Mouse (Mus musculus) cortical plate, adult 2 months (tissue): ENCODE data around the gene D630003M21Rik. TPM values are rescaled to one million over a fixed set of nuclear protein-coding genes. Genes with fewer than 3 reads are reported as not detected.

Experiments
- H3K27ac ChIP-seq: fragments of 200-500 bp; 2 replicates; pipeline ENCODE4 v1.5.1; 2012; ENCODE audit warnings: low read length, control low read depth, inconsistent platforms; ENCODE audit not compliant: insufficient read depth
- H3K4me1 ChIP-seq: fragments of 200-500 bp; 2 replicates; pipeline ENCODE4 v1.6.1; 2011; ENCODE audit warnings: low read length; ENCODE audit not compliant: control insufficient read depth, insufficient read depth
- H3K4me3 ChIP-seq: fragments of 200-500 bp; 2 replicates; pipeline ENCODE4 v1.5.1; 2011; ENCODE audit warnings: mild to moderate bottlenecking, low read length, control low read depth; ENCODE audit not compliant: insufficient read depth
- CTCF ChIP-seq: fragments of 200-500 bp; IDR thresholded peaks from 2 replicates; pipeline ENCODE4 v1.5.1; 2011; ENCODE audit warnings: mild to moderate bottlenecking, control low read depth, low read length; ENCODE audit not compliant: insufficient read depth; ENCODE audit errors: extremely low read depth
- POLR2A ChIP-seq: fragments of 200-500 bp; IDR thresholded peaks from 2 replicates; pipeline ENCODE4 v1.6.1; 2011; ENCODE audit warnings: mild to moderate bottlenecking, low read length, control low read depth; ENCODE audit not compliant: insufficient read depth; ENCODE audit errors: extremely low read depth
- polyA plus RNA-seq: library from polyadenylated mRNA; depleted of rRNA; stranded (reverse); fragments of >200 nt; gene quantifications from 2 replicates; pipeline ENCODE4 v1.2.3, GENCODE M21; 2012

The D630003M21Rik gene
- polyA plus RNA-seq, 1 experiment = 3.9 TPM

DNA sequence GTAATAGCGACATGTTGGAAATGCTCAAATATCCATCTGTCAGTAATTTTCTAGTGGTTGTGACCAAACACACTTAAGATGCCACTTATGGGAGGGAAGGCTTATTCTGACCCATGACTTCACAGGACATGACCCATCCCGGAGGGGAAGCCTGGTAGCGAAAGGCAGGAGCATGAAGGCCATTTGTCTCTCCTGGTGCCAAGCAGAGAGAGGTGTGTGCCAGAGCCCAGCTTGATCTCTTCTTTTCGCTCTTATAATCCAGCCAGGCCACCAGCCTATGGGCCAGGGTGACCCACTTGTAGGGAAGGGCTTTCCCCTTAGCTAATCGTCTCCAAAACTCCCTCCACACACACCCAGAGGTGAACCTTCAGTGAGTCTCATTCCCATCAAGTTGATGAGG, 9.1 kb upstream of the D630003M21Rik start:
- Histone ChIP-seq H3K27ac (no peak overlapping the region), H3K4me3 (no peak overlapping the region)
- TF ChIP-seq CTCF (no peak), POLR2A (no peak)

DNA sequence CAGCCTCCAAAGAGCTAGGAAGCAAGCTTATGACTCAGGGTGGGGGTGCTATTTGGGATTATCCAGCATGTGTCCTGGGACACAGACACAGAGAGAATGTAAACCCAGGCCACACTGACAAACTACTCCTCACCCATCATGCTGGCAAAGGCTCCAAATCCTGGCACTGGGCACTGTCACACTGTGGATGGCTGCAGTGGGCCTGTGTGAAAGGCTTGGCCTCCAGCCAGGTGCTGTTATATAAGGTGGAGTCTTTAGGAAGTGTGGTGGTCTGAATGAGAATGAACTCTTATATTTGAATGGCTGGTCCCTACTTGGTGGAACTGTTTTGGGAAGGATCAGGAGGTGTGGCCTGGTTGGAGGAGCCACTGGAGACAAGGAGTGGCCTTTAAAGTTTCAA, 7.7 kb upstream of the D630003M21Rik start:
- TF ChIP-seq CTCF (no peak), POLR2A (no peak)
- Histone ChIP-seq H3K27ac (no peak overlapping the region), H3K4me1 (no peaks in the 10 kb centered on the region), H3K4me3 (no peak overlapping the region)

More for the DNA sequence above, 9.1 kb upstream of the D630003M21Rik start:
- peaks cover 2% of the 10 kb centered on the region; the same call in 1 of the 2 replicates for H3K4me1 ChIP-seq

- Histone ChIP-seq H3K4me3 (no peak overlapping the region), H3K27ac (no peak overlapping the region), H3K4me1 (no peaks in the 10 kb centered on the region)
- TF ChIP-seq CTCF (no peak), POLR2A (no peak)
Observed at GRCm38 (mm10) chr2:158233106-158233505, 4.1 kb upstream of the D630003M21Rik start.

- Histone ChIP-seq H3K4me1 (no peaks in the 10 kb centered on the region), H3K27ac (no peak overlapping the region)
- TF ChIP-seq CTCF (no peak), POLR2A (no peak)
Observed at GRCm38 (mm10) chr2:158232414-158232813, 3.4 kb upstream of the D630003M21Rik start.

DNA sequence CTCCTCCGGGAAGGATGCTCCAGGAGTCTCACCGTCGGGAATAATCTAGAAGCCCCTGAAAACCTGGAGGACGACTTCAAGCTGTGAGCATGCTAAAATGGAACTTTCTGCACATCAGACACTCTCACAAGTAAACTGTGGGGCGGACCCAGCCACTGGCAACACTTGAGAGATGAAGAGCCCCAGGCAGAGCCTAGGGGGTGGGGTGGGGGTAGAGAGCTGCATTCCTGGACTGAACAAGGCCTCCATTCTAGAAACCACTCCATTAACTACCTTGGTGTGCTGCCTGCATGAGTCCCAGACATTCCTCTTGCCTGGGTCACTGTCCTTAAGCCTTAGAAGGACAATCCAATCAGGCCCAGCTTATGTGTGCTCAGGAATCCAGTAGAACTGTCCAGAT, 2.0 kb upstream of the D630003M21Rik start:
- H3K4me1 ChIP-seq = no peaks in the 10 kb centered on the region
- H3K27ac ChIP-seq = no peak overlapping the region
- no peak overlapping the region for H3K4me3 ChIP-seq
- no peak for TF ChIP-seq POLR2A
- TF ChIP-seq CTCF = no peak

More at GRCm38 (mm10) chr2:158232414-158232813, 3.4 kb upstream of the D630003M21Rik start:
- no peak overlapping the region for H3K4me3 ChIP-seq

DNA sequence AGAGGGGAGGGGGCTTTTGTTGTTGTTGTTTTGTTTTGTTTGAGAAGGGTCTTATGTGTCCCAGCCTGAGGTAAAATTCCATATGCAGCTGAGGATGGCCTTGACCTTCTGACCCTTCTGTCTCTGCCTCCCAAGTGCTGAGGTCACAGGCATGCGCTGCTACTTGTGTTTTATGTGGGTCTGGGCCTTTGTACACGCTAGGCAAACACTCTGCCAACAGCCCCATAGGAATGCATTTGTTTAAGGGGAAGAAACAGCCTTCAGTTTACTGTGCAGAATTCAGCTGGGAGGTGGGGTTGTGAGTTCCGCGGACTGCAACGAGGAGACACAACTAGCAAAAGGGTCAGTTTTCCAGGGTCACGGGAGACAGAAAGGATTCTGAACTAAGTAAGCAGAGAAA, 1.6 kb upstream of the D630003M21Rik start:
- H3K4me3 ChIP-seq = no peak overlapping the region
- no peak for TF ChIP-seq POLR2A
- no peak for TF ChIP-seq CTCF
- H3K27ac ChIP-seq = no peak overlapping the region
- no peaks in the 10 kb centered on the region for H3K4me1 ChIP-seq

GRCm38 (mm10) chr2:158229503-158229892, 476 bp upstream of the D630003M21Rik start:
- Histone ChIP-seq H3K27ac (no peak overlapping the region), H3K4me3 (peak overlapping the region; percentile 50), H3K4me1 (no peaks in the 10 kb centered on the region)
- no peak for TF ChIP-seq POLR2A

DNA sequence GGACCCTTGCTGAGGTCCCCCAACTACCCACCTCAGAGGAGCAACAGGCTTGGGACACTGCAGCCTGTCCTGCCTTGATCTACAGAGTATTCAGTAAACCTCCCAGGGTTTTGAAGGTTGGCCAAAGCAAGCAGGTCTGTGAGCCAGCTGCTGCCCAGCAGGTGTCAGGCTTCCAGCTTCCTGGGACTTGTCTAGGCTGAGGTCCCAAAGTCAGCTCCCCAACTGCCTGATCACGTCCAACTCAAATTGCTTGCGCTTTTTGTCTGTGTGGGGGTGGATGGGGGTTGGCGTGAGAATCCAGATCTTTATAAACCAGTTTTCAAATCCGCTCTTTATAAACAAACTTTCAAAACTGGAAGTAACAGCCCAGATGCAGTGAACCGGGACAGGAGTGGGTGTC, 3.7 kb downstream of the D630003M21Rik start:
- Histone ChIP-seq H3K4me1 (no peaks in the 10 kb centered on the region), H3K27ac (no peak overlapping the region), H3K4me3 (no peak overlapping the region)
- no peak for TF ChIP-seq POLR2A
- 0 out of 2 replicates have a peak, but pooled peaks have one; percentile 17 for TF ChIP-seq CTCF

DNA sequence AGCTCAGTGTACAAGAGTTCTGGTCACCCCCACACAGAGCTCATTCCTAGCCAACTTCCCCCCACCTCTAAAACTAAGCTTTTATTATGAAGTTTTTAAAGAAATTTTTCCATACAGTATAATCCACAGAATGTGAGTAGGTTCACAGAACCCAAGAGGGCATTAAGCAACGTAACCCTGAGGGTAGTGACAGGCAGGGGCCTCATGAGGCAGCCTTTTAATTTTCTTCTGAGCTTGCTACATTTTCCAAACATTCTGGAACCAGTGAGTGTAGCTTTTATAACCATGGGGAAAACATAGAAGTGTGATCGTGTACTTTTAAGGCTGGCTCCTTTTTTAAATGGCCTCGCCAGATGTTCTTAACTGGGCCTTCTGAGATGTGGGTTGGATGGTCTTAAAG, 5.5 kb downstream of the D630003M21Rik start:
- TF ChIP-seq CTCF = no peak
- TF ChIP-seq POLR2A = no peak
- Histone ChIP-seq H3K27ac (no peak overlapping the region), H3K4me3 (no peak overlapping the region), H3K4me1 (no peaks in the 10 kb centered on the region)

- TF ChIP-seq POLR2A (no peak), CTCF (no peak)
- H3K4me3 ChIP-seq = no peak overlapping the region
- H3K4me1 ChIP-seq = no peaks in the 10 kb centered on the region
Observed at GRCm38 (mm10) chr2:158222664-158223063, 6.4 kb downstream of the D630003M21Rik start.

GRCm38 (mm10) chr2:158221446-158222084, 7.5 kb downstream of the D630003M21Rik start:
- Histone ChIP-seq H3K4me3 (no peak overlapping the region), H3K27ac (no peak overlapping the region), H3K4me1 (no peaks in the 10 kb centered on the region)
- no peak for TF ChIP-seq CTCF
- no peak for TF ChIP-seq POLR2A

More at GRCm38 (mm10) chr2:158222664-158223063, 6.4 kb downstream of the D630003M21Rik start:
- no peak overlapping the region for H3K27ac ChIP-seq
